ENCODE assay signal across 8 mouse cellular contexts in genomic region chr3:88949786-88950575, GRCm38 (mm10). TPM values are rescaled to one million over a fixed set of nuclear protein-coding genes. Genes with fewer than 3 reads are reported as not detected.
DNase-seq lines count a peak whose midpoint lies in the region; ATAC-seq and TF ChIP-seq lines count a peak whose summit lies in the region.

No protein-coding gene starts in this region.

- H3K79me2 ChIP-seq in macrophage (ENCODE audit: inconsistent target) = peaks cover 90% of the 10 kb centered on the region

- H3K36me3 ChIP-seq in hindbrain, embryonic 16.5 days (ENCODE audit: control insufficient read depth, insufficient read depth, low read length) = no peaks in the 10 kb centered on the region
- no peaks in the 10 kb centered on the region for H3K36me3 ChIP-seq in macrophage (ENCODE audit: inconsistent target)

- intact Hi-C loops in left cerebral cortex, adult 2 months (cut with DNase I) = loop anchor here (10.0 kb wide), 1 partner anchor 215 kb away; the partner anchor contains the start of genes Clk2 and Hcn3

- WGBS in hindbrain, embryonic 16.5 days = under 1% methylated on average over 83 of the region's 92 CpGs
- under 1% methylated on average over 37 of the region's 92 CpGs for WGBS in macrophage (ENCODE audit: missing documents)

- peak overlapping the region; percentile 99 for H3K27ac ChIP-seq in hindbrain, embryonic 16.5 days (ENCODE audit: low read depth, low read length)
- peak overlapping the region; percentile 95 for H3K27ac ChIP-seq in left cerebral cortex, adult 2 months
- H3K27ac ChIP-seq in macrophage = peak overlapping the region; percentile 22; the same call in 1 of the 2 replicates

- H3K9ac ChIP-seq in hindbrain, embryonic 16.5 days (ENCODE audit: low read depth, low read length) = peak overlapping the region; percentile 94

- H3K27me3 ChIP-seq in hindbrain, embryonic 16.5 days (replicated peaks; ENCODE audit: control insufficient read depth, insufficient read depth, low read length) = no peaks in the 10 kb centered on the region

- peak overlapping the region; percentile 82 for H3K4me3 ChIP-seq in hindbrain, embryonic 16.5 days (ENCODE audit: low read length)
- peak overlapping the region; percentile 97 for H3K4me3 ChIP-seq in left cerebral cortex, adult 2 months
- peak overlapping the region; percentile 92 for H3K4me3 ChIP-seq in macrophage (ENCODE audit: inconsistent target)

- peak overlapping the region; percentile 80 for H3K4me2 ChIP-seq in hindbrain, embryonic 16.5 days (ENCODE audit: low read length)

- H3K4me1 ChIP-seq in hindbrain, embryonic 16.5 days (ENCODE audit: control insufficient read depth, insufficient read depth, low read depth, low read length) = peaks cover 24% of the 10 kb centered on the region

- ATAC-seq in hindbrain, embryonic 16.5 days = peak; percentile 93

- no peak; the same call in 1 of the 2 replicates for TF ChIP-seq CTCF in left cerebral cortex, adult 2 months (IDR thresholded peaks at IDR 0.05)

- H3K9me3 ChIP-seq in hindbrain, embryonic 16.5 days (ENCODE audit: control insufficient read depth, low read length) = no peaks in the 10 kb centered on the region

- peak; percentile 95 for DNase-seq in ZHBTc4 (ENCODE audit: low read depth, low spot score)
- peak; percentile 74 to 85 for DNase-seq in cerebellum, postnatal 4 days (ENCODE audit: low spot score in 2 of 2)
- DNase-seq in gastrocnemius, adult 18-20 months (ENCODE audit: low spot score) = peak; percentile 93
- DNase-seq in left cerebral cortex, adult 2 months (ENCODE audit: extremely low spot score in 1 of 2, low spot score in 2 of 2) = peak; percentile 78 to 87
- peak; percentile 81 for DNase-seq in retina, postnatal 7 days (ENCODE audit: low read depth, low spot score)
- DNase-seq in urinary bladder, adult 18-20 months (ENCODE audit: low spot score in 2 of 2) = peak; percentile 80 to 88

RNA-seq across cellular contexts. Expression of gene Ash1l, which starts 0.4 kb away (rescaled TPM):
- 10 to 100 TPM; 31.0 to 33.3 TPM for total RNA-seq in gastrocnemius, adult 18-20 months (2021)
- 17.4 and 18.2 TPM in 2 replicates for polyA plus RNA-seq in hindbrain, embryonic 16.5 days (2015; fragmentation: Nextera tagmentation; extraction: Ambion mirVana)
- total RNA-seq in left cerebral cortex, adult 2 months (2021) = 10 to 100 TPM; 96.1 to 96.9 TPM
- total RNA-seq in macrophage (2018; cell fraction: chromatin; rRNA removed) = 100 to 1,000 TPM; 160 to 261 (median 217) TPM
- total RNA-seq in macrophage (2018; cell fraction: cytosol; rRNA removed) = 10 to 100 TPM; 13.4 to 27.7 (median 21.5) TPM
- total RNA-seq in macrophage (2018; cell fraction: nucleus; rRNA removed) = 100 to 1,000 TPM in 14 of 26 experiments, 10 to 100 TPM in 12; 67.8 to 150 (median 106) TPM
- 11.3 to 14.9 TPM (median 12.2 TPM) in 3 replicates for polyA plus RNA-seq in macrophage (2018)

RNA-seq across cellular contexts. Expression of gene Dap3, which starts 1.0 kb away (rescaled TPM):
- total RNA-seq in gastrocnemius, adult 18-20 months (2021) = 10 to 100 TPM; 64.8 to 74.2 TPM
- polyA plus RNA-seq in hindbrain, embryonic 16.5 days (2015; fragmentation: Nextera tagmentation; extraction: Ambion mirVana) = 127 and 130 TPM in 2 replicates
- total RNA-seq in left cerebral cortex, adult 2 months (2021) = 100 to 1,000 TPM in 1 of 2 experiments, 10 to 100 TPM in 1; 97.5 to 113 TPM
- total RNA-seq in macrophage (2018; cell fraction: chromatin; rRNA removed) = 100 to 1,000 TPM in 19 of 26 experiments, 10 to 100 TPM in 7; 60.7 to 240 (median 130) TPM
- total RNA-seq in macrophage (2018; cell fraction: cytosol; rRNA removed) = 10 to 100 TPM; 24.9 to 38.7 (median 33.0) TPM
- 100 to 1,000 TPM in 5 of 26 experiments, 10 to 100 TPM in 21; 52.7 to 165 (median 88.3) TPM for total RNA-seq in macrophage (2018; cell fraction: nucleus; rRNA removed)
- 20.8 to 37.1 TPM (median 35.9 TPM) in 3 replicates for polyA plus RNA-seq in macrophage (2018)

RNA-seq across cellular contexts. Expression of gene Msto1, which starts 36.2 kb away (rescaled TPM):
- 1 to 10 TPM; 6.7 to 8.4 TPM for total RNA-seq in gastrocnemius, adult 18-20 months (2021)
- 53.9 and 55.3 TPM in 2 replicates for polyA plus RNA-seq in hindbrain, embryonic 16.5 days (2015; fragmentation: Nextera tagmentation; extraction: Ambion mirVana)
- total RNA-seq in left cerebral cortex, adult 2 months (2021) = 10 to 100 TPM; 20.2 TPM
- total RNA-seq in macrophage (2018; cell fraction: chromatin; rRNA removed) = 10 to 100 TPM in 18 of 26 experiments, 1 to 10 TPM in 8; 4.4 to 35.6 (median 14.6) TPM
- total RNA-seq in macrophage (2018; cell fraction: cytosol; rRNA removed) = 10 to 100 TPM; 11.2 to 16.3 (median 14.5) TPM
- total RNA-seq in macrophage (2018; cell fraction: nucleus; rRNA removed) = 10 to 100 TPM in 14 of 26 experiments, 1 to 10 TPM in 12; 5.5 to 25.1 (median 10.6) TPM
- 11.2 to 22.5 TPM (median 13.4 TPM) in 3 replicates for polyA plus RNA-seq in macrophage (2018)

Comparison
In these comparisons a context has a peak if more than half of its experiments do, and no peak if none do; other contexts are left out.
1. Peak in every context shown above with its lines: DNase-seq, ATAC-seq, H3K4me3 ChIP-seq and H3K27ac ChIP-seq.
2. H3K27ac ChIP-seq: peak in every context shown above with its lines; median percentile 99 in hindbrain, embryonic 16.5 days; 95 in left cerebral cortex, adult 2 months; 22 in macrophage.